Mouse (Mus musculus) right cerebral cortex, postnatal 10 days (tissue): ENCODE data around the gene Zfp383.
"Not testable (repeated sequence)": the region's sequence is repeated elsewhere in the genome, so short reads cannot be mapped to it uniquely, and the experiment has no call there.

Source experiments
- DNase-seq, 2 experiments: peaks; one replicate each; pipeline ENCODE4 v3.0.0; 2021; ENCODE audit warnings: low spot score in 2 of 2

Zfp383 gene

GRCm38 (mm10) chr7:29908130-29908950 lies at the start of gene Zfp383:
TSS of gene Zfp383 (plus strand) at chr7:29908223.
- peak; percentile 89 to 92 for DNase-seq

DNA sequence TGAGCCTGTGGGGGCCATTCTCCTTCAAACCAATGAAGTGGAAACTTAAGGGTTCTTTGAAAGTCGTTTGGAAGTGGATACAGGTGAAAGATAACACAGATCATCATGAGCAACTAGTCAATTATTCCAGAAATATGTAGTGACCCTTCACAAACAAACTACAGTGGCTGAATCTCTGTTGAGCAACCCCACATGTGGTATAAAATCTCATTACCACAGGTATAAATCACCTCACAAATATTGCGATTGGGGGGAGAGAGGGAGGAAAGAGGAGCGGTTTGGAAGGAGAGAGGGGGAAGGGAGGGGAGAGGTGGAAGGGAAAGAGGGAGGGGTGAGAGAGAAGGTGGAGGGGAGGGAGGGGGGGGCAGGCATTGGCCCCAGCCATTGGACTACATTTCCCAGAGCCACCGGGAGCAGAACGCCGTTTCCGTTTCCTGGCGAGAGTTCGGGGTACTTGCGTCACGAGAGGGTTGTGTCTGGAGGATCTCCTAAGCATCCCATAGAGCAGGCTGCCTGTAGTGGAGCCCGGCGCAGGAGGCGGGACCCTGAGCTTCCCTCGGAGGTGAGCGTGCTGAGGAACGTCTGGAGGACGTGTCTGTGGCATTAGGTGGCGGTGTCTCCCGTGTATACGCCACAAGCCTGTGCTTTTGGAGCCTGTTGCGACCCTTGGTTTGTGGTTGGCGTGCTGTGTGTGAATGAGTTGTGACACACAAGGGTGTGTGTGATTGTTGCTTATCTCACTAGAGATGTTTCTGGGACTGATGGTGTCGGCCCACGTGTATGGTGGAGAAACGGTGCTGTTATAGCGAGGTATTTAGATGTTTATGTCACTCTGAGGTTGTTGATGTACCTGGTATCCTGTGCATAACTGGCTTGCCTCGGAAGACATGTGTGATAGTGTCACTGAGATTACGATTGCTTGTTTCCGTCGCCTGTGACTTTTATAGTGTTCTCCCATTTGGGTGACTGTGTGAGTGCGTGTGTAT lies 48.2 kb upstream of the Zfp383 start, which contains the start of gene Zfp420:
Gene Zfp420 (plus strand): TSS at position 448 of the 986 bp plus-strand sequence.
- peak; percentile 96 for DNase-seq

DNA sequence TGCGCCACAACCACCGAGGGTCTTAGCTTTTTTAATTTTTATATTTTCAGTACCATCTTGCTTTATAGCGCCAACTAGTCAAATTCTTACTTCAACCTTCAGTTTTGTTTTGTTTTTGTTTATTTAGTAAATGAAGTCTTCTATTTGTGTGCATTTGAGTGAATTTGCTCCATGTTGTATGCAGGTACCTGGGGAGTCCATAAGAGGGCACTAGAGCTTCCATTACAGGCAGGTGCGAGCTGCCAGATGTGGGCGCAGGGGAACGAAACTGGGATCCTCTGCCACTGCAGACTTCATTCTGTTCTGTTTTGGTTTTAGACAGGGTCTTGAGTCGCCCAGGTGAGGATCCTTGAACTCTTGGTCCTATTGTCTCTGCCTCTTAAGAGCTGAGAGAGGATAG lies 46.4 kb upstream of the Zfp383 start:
- DNase-seq = no peak

DNA sequence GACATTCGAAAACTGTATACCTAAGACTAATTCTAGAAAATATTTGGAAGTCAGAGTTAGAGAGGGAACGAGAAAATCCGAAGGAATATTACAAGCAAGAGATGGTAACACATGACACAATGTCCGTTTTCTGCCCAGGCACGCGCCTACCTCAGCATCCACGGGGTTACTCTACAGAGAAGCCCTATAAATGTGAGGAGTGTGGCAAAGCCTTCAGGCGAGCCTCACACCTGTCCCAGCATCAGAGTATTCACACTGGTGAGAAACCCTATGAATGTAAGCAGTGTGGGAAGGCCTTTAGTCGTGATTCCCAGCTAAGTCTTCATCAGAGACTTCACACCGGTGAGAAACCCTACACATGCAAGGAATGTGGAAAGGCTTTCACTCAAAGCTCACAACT lies 33.8 kb upstream of the Zfp383 start:
- no peak for DNase-seq

DNA sequence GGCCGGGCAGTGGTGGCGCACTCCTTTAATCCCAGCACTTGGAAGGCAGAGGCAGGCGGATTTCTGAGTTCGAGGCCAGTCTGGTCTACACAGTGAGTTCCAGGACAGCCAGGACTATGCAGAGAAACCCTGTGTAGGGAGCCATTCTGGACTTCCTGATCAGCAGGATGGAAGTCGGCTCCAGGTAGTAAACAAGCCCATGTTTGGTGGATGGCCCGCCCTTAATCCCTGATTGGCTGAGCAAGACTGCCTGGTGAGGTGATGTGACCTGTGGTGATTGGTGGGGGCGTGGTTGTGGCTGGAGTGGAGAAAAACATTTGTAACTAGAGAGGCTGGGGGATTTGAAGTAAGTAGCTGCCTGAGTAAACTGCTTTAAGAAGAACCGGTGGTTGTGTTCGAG lies 30.5 kb upstream of the Zfp383 start:
- DNase-seq = not testable (repeated sequence)

GRCm38 (mm10) chr7:29880056-29880455 lies 28.0 kb upstream of the Zfp383 start:
- no peak for DNase-seq

DNA sequence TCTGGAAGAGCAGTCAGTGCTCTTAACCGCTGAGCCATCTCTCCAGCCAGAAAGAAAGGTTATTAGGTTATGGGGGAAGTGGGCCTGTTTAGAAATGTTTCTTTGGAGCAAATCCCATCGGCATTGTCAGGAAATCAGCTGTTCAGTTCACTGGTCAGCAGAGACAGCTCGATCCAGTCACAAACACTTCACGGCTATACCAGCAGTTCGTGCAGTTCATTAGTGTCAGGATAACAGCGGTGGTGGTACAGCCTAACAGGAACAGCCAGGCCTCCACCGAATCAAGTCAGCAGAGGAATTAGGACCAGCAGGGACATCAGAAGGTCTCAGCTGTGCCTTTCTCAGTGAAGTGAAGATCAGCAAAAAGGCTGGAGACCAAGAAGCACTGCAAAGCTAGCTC lies 27.1 kb upstream of the Zfp383 start:
- DNase-seq = no peak

DNA sequence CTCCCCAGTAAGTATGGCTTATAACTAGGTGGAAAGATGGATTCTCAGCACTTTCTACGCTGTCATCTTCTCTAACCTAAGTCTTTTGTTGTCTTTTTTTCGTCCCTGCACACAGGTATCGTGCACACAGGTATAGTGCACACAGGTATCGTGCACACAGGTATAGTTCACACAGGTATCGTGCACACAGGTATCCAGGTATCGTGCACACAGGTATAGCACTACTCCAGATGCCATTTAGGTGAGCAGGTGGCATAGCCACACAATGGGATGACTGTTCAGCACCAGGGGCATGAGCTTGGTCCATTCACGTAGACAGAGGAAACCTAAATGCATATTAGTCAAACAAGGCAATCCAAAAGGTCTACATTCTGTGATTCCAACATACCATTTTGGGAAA lies 17.5 kb upstream of the Zfp383 start:
- DNase-seq = no peak

DNA sequence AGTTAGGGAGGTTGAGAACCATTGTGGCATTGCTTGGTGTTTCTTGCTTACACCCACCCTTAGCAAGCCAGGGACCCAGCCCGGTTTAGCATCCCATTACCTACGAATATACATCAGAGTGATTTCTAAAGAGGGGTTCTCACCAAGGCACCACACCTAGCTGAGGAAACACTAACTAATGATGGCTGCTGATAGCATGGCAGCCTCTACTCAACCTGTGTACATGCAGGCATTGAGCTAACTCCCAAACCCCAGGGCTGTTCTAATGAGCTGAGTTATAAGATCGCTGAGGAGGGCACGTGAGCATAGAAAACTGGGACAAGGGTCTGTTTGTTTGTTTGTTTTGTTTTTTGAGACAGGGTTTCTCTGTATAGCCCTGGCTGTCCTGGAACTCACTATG lies 15.3 kb upstream of the Zfp383 start:
- DNase-seq = no peak

DNA sequence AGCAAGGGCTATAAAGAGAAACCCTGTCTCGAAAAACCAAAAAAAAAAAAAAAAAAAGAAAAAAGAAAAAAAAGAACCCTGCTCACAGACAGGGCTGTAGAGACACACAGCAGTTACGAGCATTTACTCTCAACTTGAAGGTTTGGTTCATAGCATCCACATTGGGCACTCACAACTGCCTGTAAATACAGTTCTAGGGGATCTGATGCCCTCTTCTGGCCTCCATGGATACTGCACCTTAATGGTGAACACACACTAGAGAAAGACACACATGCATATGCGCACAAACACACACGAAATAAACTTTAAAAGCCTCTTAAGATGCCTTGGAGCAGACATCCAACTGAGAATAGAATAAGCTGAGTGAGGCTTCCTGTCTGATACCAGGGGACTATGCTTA lies 9.7 kb upstream of the Zfp383 start:
- DNase-seq = no peak

- no peak for DNase-seq
Measured at GRCm38 (mm10) chr7:29904101-29904500, 3.9 kb upstream of the Zfp383 start.

DNA sequence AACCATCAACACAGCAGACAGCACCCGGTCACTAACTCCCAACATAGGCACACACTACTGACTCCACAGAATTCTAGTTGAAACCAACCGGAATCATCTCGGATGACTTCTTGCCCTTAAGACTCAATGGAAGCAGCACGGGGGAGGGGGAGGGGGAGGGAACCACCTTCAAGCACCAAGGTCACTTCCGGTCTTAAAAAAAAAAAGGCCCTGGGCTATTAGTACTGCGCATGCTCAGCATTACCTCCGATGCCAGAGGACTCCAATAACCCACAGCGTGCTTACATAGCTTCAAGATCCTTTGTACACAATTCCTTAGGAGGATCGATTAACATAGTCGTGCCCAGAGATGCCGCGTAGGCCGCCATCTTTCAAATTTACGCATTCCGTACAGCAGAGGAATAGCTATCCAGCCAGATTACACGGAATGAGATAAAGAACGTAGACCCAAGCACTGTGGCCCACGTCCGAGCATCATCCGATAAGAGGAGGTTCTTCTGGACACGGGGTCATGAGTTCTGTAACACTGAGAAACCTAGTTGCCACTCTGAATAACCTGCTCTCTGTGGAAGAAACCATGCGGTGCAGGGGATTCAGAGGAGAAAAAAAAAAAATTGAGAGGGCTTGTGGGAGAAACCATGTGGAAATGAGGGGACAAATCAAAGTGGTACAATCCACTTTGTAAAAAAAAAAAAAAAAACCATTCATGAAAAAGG lies 1.9 kb upstream of the Zfp383 start, which contains the start of gene Zfp27:
Gene Zfp27 (minus strand): TSS at position 607 of the 716 bp plus-strand sequence.
- DNase-seq = peak; percentile 80 to 89

DNA sequence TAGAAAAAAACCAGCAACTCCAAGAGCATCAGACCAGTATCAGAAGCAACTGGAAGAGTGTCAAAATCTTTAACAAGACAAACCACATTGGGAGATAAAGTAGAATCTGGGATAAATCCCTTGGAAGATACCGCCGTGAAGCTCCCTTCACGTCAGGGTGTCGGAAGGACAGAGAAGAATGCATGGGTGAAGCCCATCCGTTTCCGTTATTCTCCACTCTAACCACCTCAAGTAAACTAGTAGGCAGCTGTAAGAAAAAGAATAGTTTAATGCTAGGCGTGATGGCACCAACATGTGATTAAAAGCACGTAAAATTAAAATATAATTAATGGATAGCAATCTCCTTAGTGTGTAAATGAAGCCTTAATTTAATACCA lies 1.4 kb upstream of the Zfp383 start:
- DNase-seq = no peak

DNA sequence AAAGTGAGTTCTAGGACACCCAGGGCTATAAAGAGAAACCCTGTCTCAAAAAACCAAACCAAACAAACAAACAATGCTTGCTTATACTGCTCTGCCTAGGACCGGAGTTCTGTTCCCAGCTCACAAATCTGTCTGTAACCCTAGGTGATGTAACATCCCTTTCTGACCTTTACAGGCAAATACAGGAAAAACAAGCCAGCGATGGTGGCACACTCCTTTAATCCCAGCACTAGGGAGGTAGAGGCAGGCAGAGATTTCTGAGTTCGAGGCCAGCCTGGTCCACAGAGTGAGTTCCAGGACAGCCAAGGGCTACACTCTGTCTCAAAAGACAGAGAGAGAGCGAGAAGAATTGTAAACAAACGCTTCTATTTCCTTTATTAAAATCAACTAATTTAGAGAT lies 817 bp upstream of the Zfp383 start:
- DNase-seq = no peak

- no peak for DNase-seq
Measured at GRCm38 (mm10) chr7:29910252-29910651, 2.2 kb downstream of the Zfp383 start.

GRCm38 (mm10) chr7:29912172-29912571 lies 4.1 kb downstream of the Zfp383 start:
- DNase-seq = no peak

GRCm38 (mm10) chr7:29917371-29918061 lies 9.5 kb downstream of the Zfp383 start:
- no peak for DNase-seq

DNA sequence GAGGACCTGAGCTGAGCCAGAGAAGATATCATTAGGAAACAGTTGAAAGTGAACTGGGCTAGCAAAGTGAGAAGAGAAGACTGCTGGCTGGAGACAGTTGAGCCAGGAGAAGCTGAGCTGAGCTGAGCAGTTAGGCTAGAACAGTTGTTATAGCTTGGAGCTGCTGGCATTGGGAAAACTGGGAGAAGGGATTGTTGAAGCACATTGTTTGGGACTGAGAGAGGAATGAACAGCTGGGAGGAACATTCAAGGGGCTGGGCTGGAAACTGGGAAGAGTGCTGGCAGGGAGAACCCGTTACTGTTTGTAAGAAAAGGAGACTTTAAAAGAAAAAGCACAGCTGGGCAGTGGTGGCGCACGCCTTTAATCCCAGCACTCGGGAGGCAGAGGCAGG lies 10.0 kb downstream of the Zfp383 start:
- no peak for DNase-seq

DNA sequence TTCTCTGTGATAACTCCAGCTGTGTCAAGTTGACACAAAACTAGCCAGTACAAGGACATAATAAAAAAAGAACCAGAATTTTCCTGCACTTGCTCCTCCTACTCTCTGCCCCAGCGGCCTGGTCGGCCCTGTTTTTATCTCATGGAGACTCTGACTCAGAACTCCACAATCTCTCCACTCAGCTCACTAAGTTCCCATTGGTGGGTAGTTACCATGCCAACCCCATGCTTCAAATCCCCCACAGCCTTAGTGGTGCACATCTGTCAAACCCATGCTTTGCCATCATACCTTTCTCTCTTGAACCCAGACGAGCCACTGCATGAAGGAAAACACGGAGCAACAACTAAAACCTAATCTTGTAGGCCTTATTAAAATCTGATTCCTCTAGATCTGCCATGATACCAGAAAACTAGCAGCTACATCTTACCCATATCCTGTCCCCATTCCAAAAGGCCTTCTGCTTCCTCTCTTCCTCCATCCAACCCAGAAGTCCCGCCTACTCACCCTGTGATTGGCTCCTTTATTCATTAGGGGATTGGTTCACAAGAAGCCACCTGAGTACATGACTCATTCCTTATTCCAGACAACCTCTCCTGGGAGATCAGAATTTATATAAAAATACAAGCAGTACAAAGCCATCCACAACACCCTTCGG lies 13.5 kb downstream of the Zfp383 start:
- DNase-seq = no peak

GRCm38 (mm10) chr7:29922780-29923179 lies 14.8 kb downstream of the Zfp383 start:
- no peak for DNase-seq

GRCm38 (mm10) chr7:29938856-29939255 lies 30.8 kb downstream of the Zfp383 start:
- no peak for DNase-seq
